Mouse (Mus musculus) layer of hippocampus, postnatal 10 days (tissue): ENCODE measurements around the gene Nudt8. TPM values are rescaled to one million over a fixed set of nuclear protein-coding genes. Genes with fewer than 3 reads are reported as not detected.
"Not testable (repeated sequence)": the region's sequence is repeated elsewhere in the genome, so short reads cannot be mapped to it uniquely, and the experiment has no call there.

Source experiments
- DNase-seq, 2 experiments: peaks; one replicate each; pipeline ENCODE4 v3.0.0; 2021; ENCODE audit warnings: low spot score in 2 of 2
- total RNA-seq, 2 experiments: library from RNA; stranded (reverse); gene quantifications; 2 replicates each; pipeline ENCODE4 v1.2.3; 2021

The Nudt8 gene
- total RNA-seq, 2 experiments from 2014 or later: 9.0 to 9.4 TPM

DNA sequence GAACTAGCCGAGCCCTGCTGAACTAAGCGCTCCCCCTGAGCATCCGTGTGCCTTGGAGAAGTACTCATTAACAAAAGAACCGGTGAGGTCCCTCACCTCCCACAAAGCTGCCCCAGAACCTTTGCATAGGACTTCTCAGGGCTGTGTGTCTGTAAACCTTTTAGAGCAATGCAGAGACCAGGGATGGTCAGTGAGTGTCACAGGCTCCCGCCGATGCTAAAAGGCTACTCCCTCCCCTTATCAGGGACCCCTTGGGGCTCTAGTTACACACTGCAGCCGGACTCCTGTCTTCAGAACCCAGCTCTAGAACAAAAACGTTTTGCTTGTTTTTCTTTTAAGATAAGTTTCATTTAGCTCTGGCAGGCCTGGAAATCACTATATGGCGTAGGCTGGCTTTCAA is 12.7 kb downstream of the Nudt8 start:
- DNase-seq: peak in 1 of 2 experiments; percentile 25

DNA sequence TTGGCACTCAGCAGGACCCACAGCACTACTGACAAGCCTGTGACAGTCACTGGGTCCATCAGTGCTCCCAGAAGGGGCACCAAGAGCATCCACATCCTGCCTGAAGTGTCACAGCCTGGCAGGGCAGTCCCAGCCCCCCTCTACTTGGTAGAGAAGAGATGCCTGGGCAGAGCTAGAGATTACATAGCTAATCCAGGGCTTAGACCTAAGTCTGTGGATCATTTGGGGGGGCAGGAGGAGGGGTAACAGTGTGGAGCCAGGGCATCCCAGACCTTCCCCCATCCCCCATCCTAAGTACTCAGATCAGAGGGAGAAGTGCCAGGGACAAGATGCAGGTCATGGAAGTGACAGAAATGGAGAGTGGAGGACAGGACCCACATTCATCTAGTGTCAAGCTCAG is 14.4 kb downstream of the Nudt8 start:
- DNase-seq: no peak

DNA sequence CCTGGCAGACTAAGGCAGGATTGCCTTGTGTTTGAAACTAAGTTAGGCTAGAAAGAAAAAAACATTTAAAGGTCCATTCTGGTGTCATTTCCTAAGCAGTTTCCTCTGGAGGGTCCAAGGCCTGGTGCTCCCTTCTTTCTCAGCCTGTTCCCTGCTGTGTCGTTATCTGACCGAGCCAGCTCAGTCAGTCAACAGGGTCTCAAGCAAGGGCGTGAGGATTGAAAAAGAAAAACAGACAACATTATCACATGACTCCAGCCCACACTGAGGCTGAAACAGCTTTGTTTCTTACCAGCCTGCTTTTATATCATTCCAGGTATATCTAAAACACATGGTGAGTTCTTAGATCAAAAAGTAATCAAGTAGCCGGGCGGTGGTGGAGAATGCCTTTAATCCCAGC is 15.3 kb downstream of the Nudt8 start:
- DNase-seq: no peak

DNA sequence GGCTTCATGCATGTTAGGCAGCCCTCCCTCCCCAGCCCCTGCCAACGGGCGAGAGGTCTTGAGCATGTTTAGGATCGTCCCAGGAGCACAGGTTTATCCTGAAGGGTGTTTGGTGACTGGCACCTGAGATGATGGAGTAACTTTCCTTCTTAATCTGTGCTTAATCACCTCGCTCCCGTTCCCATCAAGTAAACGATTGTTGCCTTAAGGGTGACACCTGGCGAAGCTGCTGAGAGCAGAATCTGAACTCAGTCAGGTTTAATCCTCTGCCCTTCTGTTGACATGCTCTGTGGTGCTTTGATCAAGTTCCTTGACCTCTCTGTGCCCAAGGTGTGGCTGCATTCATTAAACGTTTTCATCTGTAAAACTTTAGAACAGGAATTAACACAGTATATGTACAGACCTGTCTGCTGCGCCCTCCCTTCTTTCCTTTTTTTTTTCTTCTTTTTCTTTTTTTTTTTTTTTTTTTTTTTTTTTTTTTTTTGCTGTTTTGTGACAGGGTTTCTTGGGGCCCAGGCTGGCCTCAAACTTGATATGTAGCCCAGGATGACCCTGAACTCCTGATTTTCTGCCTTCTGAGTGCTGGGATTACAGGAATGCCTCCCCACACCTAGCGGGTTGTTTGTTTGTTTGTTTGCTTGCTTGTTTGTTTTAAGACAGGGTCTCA is 17.7 kb downstream of the Nudt8 start:
- no peak for DNase-seq

DNA sequence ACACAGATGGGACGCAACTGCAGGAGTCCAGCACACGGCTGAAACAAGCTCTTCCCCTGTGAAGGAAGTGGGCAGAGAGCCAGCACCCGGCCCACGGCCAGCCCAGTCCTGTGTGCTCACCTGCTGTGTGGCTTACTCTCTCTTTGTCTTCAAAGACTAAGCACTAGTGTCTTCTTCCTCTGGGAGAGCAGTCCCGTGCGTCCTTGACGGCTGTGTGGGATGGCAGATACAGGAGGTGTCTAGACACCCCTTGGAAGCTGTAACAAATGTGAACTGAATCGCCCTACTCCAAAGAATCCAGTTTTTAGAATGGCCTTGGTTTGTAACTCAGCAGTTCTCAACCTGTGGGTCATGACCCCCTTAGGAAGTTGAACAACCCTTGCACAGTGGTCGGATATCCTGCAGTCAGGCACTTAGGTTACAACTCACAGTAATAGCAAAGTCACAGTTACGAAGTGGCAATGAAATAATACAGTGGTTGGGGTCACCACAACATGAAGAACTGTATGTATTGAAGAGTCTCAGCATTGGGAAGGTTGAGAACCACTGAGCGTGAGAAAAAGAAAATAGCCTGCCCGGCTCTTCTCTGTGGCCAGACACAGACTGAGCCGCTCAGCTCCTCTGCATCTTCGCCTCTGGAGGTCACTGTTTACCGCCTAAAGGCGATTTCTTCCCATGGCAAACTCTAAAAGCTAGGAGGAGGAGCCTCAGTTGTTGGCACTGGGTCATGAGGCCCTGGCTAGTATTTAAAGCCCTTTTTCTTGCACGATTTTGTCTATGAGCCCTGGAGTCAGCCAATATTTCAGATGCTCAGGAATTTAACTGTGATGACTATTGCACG is 18.6 kb downstream of the Nudt8 start:
- peak; percentile 77 to 83 for DNase-seq

DNA sequence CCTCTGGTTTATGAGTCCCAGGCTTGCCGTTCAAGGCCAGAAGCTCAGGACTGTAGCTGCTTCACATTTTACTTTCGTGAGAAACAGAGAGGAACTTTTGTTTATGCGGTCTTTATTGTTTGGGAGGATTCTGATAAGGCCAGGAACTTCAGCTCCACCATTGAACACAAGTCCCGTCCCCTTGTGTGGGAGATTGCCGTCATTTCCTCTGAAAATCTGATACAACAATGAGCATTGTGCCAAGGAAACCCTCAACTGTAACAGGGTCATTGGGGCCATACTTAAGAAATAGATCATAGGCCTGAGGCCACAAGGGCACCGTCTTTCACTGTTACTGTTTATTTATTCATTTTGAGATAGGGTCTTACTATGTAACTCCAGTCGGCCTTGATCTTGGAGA is 22.8 kb downstream of the Nudt8 start:
- DNase-seq: no peak

DNA sequence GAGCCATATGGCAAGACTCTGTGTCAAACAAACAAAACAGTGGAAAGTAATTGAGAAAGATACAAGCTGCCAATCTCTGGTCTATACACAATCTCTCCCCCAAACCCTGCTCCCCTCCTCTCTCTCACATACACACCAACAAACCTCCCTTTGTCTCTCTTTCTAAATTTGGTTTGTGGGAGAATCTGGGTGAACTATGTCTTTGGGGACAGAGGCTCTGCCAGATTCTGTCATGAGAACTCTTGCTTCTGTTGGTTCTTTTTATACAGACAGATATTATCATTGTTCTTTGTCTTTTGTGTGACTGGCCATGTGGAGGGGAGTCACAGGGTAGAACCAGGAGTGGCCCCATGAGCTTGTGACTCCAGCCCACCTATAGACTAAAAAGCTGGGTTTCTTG is 27.2 kb downstream of the Nudt8 start:
- DNase-seq: no peak

DNA sequence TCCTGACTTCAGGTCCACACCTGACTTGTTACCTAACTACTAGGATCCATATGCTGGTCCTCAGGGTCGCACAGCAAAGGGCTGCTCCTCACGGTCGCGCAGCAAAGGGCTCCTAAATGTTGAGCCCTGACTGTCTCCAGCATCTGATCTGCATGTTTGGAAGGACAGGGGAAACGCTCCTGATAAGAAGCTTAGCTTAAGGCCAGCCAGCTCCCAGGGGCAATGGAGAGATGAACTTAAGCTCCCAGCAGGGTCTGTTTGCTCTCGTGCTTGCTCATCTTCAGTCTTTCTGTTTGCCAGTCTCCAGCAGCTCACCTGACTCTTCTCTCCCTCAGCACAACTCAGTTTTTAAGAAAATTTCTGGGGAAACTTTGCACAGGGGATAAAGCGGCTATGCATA is 32.3 kb downstream of the Nudt8 start:
- no peak for DNase-seq

DNA sequence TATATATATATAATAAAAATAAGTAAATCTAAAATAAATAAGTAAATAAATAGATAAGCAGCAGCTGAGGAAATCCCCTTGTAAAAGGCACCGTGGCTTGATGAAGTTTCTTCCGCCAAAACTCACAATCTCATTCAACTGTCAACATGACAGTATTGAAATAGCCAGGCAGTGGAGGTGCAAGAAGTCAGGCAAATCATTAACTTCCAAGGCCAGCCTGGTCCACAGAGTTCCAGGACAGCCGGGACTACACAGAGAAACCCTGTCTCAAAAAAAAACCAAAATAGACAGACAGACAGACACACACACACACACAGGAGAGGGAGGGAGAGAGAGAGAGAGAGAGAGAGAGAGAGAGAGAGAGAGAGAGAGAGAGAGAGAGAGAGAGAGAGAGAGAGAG is 32.9 kb downstream of the Nudt8 start:
- no peak for DNase-seq

DNA sequence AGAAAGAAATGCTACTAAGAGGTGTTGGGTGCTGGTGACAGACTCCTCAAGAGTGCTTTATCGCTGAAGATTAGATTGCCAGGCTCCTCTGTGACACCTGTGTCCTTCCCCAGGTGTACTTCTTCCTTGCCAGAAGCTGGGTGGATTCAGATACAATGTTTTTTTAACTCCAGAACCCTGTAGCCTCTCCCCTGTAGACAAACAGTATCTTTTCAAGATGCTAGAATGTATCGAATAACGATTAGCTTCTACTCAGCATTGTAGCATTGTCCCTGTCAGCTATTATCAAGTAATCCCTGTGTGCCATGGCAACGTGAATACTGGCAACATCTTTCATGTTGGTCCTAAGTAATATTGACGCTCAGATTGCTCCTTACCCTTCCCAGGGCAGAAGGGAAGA is 33.4 kb downstream of the Nudt8 start:
- DNase-seq: no peak

DNA sequence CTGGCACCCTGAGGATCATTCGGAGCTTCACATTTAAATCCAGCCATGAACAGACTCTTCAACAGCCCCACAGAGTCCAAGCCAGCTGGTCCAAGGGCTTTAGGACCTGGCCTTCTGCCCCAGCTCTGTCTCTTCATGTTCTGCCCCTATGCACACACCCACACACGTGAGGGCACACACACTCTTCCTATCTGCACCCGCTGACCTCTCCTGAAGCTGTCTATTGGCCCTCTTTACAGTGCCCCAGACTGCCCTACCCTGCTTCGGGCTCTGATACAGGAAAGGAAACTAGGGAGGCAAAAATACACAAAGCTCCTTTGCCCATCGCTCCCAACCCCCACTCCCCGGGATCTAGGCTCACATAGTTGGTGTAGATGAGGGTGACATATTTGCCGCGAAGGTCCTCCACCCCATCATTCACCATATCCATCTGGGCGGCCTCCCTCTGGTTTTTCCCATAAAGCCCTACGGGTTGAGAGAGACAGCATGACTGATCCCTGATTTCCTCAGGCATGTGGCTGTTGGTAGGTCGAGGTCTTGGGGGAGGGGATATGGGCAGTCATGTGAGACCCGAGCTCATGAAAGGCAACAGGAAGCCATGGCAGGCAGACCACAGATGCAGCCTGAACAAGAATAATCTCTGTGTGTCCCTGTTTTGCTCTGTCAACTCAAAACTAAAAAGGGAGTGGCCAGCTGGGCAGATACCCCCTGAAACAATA is 36.1 kb downstream of the Nudt8 start:
- DNase-seq: no peak

DNA sequence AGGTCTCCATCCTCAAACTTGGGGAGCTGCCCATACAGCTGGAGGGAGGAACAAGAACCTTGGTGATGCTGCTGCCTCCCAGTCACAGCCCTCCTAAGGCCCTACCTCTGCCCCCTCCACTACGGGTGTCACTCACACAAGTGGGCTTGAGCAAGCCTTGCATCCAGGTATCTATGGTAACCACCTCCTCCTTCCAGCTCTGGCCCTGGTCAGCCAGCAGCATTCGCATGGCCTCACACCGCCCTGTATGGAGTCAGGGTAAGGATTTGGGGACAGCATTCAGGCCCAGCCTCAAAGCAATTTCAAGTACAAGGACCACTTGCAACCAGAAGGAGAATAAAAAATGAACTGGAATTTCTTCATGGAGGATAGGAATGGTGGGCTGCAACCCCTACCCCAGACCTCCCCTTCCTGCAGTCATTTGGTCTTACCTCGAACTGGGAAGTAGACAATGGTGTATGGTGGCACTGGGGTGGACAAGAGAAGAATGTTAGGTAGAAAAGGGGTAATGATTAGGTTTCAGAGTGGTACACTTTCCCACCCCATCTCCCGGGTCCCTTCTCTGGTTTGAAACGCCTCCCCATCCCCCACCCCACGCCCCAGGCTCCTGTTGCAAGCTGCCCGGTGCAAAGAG is 36.9 kb downstream of the Nudt8 start:
- not testable (repeated sequence) for DNase-seq

DNA sequence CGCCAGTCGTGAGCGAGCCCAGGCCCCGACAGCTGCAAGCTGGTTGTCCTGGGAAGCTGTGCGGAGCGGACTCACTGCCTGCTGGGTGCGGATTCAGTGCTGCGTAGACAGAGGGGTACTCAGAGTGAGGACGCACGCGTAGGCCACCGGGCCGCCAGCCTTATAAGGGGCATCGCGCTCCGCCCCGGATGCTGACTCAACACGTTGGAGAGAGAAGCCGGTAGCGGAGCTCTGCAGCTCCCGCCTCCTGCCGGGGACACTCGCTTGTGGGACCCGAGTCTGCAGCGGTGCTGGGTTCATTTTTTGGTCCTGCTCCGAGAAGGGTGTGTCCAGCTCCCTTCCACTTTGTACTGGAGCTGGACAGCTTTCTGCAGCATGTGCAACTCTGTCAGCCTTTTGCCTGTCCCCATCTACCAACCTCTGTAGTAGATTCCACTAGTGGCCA is 37.4 kb downstream of the Nudt8 start, which contains the start of gene Gstp1:
Gene Gstp1, minus strand, starts transcription at position 198 of the 445 bp plus-strand sequence.
- peak; percentile 78 to 87 for DNase-seq

DNA sequence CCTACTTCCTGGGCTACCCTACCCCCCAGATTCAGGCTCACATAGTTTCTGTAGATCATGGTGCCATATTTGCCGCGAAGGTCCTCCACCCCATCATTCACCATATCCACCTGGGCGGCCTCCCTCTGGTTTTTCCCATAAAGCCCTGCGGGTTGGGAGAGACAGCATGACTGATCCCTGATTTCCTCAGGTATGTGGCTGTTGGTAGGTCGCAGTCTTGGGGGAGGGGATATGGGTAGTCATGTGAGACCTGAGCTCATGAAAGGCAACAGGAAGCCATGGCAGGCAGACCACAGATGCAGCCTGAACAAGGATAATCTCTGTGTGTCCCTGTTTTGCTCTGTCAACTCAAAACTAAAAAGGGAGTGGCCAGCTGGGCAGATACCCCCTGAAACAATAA is 40.6 kb downstream of the Nudt8 start:
- DNase-seq: not testable (repeated sequence)

DNA sequence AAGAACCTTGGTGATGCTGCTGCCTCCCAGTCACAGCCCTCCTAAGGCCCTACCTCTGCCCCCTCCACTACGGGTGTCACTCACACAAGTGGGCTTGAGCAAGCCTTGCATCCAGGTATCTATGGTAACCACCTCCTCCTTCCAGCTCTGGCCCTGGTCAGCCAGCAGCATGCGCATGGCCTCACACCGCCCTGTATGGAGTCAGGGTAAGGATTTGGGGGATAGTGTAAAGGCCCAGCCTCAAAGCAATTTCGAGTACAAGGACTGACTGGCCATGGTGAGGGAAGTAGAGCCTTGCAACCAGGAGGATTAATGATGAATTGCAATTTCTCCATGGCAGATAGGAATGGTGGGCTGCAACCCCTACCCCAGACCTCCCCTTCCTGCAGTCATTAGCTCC is 41.1 kb downstream of the Nudt8 start:
- not testable (repeated sequence) for DNase-seq

DNA sequence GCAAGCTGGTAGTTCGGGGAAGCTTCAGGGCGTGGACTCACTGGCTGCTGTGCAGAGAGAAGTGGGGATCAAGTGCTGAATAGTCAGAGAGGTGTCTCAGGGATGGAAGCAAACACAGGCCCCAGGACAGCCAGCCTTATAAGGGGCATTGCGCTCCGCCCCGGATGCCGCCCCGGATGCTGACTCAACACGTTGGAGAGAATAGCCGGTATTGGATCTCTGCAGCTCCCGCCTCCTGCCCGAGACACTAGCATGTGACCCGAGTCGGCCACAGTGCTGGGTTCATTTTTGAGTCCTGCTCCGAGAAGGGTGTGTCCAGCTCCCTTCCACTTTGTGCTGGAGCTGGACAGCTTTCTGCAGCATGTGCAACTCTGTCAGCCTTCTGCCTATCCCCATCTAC is 41.7 kb downstream of the Nudt8 start:
- DNase-seq: no peak

DNA sequence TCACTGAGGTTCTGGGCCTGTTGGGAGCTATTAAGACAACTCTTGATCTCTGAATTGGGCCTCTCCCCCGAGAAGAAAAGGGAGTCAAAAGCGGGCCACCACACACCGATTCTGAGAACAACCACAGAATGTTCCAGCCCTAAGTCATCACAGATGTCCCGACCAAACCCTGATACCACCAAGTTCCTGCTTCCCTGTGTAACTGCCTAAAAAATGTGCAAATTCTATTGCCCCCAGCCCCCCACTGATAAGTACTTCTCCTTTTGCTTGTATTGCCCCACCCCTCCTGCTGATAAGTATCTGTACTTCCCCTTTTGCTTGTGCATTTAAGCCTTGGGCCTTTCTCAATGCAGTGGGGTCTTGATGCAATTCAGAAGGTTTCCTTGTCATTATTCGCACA is 43.7 kb downstream of the Nudt8 start:
- not testable (repeated sequence) for DNase-seq

DNA sequence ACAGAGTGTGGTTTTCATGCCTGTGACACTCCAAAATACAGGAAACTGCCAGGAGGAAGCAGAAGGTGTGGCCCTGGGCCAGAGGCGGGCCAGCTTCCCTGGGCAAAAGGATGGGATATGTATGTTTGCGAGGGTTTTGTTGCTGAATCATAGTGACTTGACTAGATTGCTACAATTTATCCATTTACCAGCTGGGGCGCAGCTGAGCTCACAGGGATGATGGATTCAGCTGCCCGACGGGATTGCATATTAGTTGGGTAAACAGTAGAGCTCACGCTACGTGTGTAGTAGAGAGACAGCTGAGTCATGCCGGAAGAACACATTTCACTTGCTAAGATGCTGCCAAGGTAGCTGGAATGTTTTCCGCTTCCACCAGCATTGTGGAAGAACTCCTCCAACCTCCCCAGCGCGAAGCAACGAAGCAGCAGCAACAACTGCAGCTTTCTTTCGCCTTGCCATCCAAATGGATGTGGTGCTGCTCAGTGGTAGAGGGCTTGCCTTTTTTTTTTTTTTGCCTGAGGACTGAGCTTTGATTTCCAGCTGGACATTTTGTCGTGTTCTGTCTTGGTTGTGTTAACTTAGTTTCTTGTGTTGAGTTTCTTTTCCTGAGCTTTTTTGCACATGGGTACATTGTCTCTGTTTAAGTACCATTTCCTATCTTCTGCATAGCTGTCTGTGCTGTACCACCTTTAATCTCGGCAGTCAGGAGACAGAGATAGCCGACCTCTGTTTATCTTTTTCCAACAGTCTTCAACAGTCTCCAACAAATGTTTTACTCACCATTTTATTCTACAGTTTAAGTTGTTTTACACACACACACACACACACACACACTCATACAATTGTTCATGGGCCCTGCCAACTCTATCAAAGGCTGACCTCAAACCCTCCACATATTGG is 45.8 kb downstream of the Nudt8 start, which contains the start of gene Gstp2:
Gene Gstp2, minus strand, starts transcription at position 58 of the 900 bp plus-strand sequence.
- DNase-seq: peak; percentile 72 to 76

DNA sequence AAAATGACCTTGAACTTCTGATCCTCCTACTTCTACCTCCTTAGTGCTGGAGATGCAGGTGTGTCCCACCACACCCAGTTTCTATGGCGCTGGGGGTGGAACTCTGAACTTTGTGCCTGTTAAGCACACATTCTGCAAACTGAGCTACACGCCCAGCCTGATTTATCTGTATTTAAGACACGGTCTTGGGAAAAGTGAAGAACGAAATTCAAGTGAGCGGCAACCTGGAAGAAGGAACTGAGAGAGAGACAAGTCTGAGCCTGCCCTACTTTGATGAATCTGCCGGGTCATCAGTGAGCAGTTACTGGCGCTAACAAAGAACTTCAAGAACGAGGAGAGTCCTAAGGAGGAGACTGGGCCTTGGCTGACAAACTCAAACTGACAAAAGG is 46.5 kb downstream of the Nudt8 start:
- no peak for DNase-seq

DNA sequence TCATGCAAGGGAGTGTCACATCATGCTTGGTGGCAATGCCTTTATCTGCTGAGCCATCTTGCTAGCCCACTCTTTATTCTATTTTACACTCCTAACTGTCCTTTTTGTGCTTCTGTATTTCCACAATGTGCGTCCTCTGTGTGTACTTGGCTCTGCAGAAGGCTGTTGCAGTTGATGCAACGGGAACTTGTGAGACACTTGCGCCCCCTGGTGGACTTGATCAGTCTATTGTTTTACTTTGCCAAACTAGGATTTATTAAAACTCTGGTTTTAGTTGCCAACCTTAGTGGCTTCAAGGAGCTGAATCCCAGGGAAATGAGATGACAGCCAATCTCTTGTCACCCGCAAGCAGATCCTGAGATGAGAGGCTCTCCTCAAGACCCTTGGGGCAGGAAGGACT is 47.5 kb downstream of the Nudt8 start:
- DNase-seq: peak; percentile 78 to 83
